In the genomic region with DNA sequence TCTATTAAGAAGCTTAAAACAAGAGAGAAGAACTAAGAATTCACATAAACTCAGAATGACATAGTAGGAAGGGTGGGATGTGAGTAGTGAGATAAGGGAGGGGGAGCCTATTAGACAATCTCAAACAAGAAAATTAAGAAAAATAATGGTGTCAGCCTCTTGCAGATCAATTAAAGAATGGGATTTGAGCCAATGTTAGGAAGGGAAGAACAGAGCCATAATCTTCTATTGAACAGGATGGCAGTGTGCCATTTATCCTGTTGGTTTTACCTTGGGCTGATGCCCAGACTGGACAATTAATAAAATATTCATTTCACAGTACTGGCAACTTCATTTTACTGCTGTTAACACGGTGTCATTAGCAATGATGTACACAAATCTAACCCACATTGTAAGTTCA, we compare ENCODE assay signal across 19 mouse cellular contexts.
DNase-seq lines count a peak whose midpoint lies in the region; ATAC-seq lines count a peak whose summit lies in the region.
"Had no signal": no experiment of that assay in that cellular context is flagged by ENCODE, and none has a peak within 500 bp of the region (broad histone marks: within the 10 kb centered on the region; RNA-seq: fewer than 3 reads in every experiment).

No protein-coding gene starts in this region.

- DNase-seq in cerebellum, postnatal 10 days, result peak; percentile 81 to 85
- DNase-seq in cerebellum, adult 11 months, result no peak
- peak; percentile 59 for DNase-seq in left cerebral cortex, postnatal 4 days
- DNase-seq in left cerebral cortex, postnatal 10 days (ENCODE audit: extremely low spot score in 1 of 2, low spot score in 2 of 2), result no peak
- DNase-seq in retina, postnatal 1 day, result peak; percentile 67
- no peak for DNase-seq in retina, embryonic 14.5 days (ENCODE audit: low spot score)
- DNase-seq in kidney, adult 9 months, result no peak
- DNase-seq: adrenal gland, postnatal 10 days; gastrocnemius, postnatal 14 days; heart, adult 18-20 months; heart, postnatal 36 days; kidney, postnatal 36 days; thymus, adult 18-20 months had no signal

- intact Hi-C loops in left cerebral cortex, postnatal 4 days (cut with DNase I), result no loop called here
- intact Hi-C loops in left cerebral cortex, postnatal 10 days (cut with DNase I), result no loop called here

- ATAC-seq in monocyte, adult 5-6 weeks (replicated peaks; ENCODE audit: insufficient number of reproducible peaks, low FRiP score, low TSS enrichment, poor library complexity, severe bottlenecking), result no peak
- ATAC-seq: activated CD4-positive, CD25-positive, alpha-beta regulatory T cell, adult 4 months; CD4-positive, CD25-positive, alpha-beta regulatory T cell, adult 4 months; intestine, embryonic 15.5 days; liver, embryonic 12.5 days; midbrain, embryonic 16.5 days had no signal

Comparison
In these comparisons a context has a peak if more than half of its experiments do, and no peak if none do; other contexts are left out.
1. DNase-seq: peak in cerebellum, postnatal 10 days (2 of 2), left cerebral cortex, postnatal 4 days (single experiment) and retina, postnatal 1 day (single experiment); none in cerebellum, adult 11 months (single experiment), left cerebral cortex, postnatal 10 days (0 of 2), retina, embryonic 14.5 days (single experiment) and kidney, adult 9 months (single experiment).